Mouse (Mus musculus) Muller cell, postnatal 12 days (primary cell): Measurements from ENCODE around the gene Gm11938.
"Not testable (repeated sequence)": the region's sequence is repeated elsewhere in the genome, so short reads cannot be mapped to it uniquely, and the experiment has no call there.

Source experiments
- DNase-seq: peaks from one replicate; pipeline ENCODE4 v3.0.0-alpha.2; 2015; ENCODE audit errors: inconsistent ontology term

Gm11938 gene

GRCm38 (mm10) chr11:99603208-99603607, at the start of gene Gm11938:
Gene Gm11938 (minus strand): TSS chr11:99603308.
- not testable (repeated sequence) for DNase-seq

- no peak for DNase-seq
Observed at GRCm38 (mm10) chr11:99650136-99650535, 47.0 kb upstream of the Gm11938 start, which contains the start of gene Gm11555. Gene Gm11555 (minus strand): TSS chr11:99650236.

- DNase-seq = no peak
Observed at GRCm38 (mm10) chr11:99646444-99646843, 43.3 kb upstream of the Gm11938 start.

- no peak for DNase-seq
Observed at GRCm38 (mm10) chr11:99644351-99644750, 41.2 kb upstream of the Gm11938 start.

- not testable (repeated sequence) for DNase-seq
Observed at GRCm38 (mm10) chr11:99643635-99644139, 40.6 kb upstream of the Gm11938 start, which contains the start of gene Krtap4-7. Gene Krtap4-7 (minus strand): TSS chr11:99644089.

GRCm38 (mm10) chr11:99640926-99641325, 37.8 kb upstream of the Gm11938 start:
- DNase-seq = no peak

- DNase-seq = no peak
Observed at GRCm38 (mm10) chr11:99637086-99637485, 34.0 kb upstream of the Gm11938 start.

- no peak for DNase-seq
Observed at GRCm38 (mm10) chr11:99634653-99635134, 31.6 kb upstream of the Gm11938 start, which contains the start of gene Krtap4-2. Gene Krtap4-2 (minus strand): TSS chr11:99635084.

GRCm38 (mm10) chr11:99633293-99633692, 30.2 kb upstream of the Gm11938 start:
- no peak for DNase-seq

- DNase-seq = no peak
Observed at GRCm38 (mm10) chr11:99630890-99631289, 27.8 kb upstream of the Gm11938 start.

GRCm38 (mm10) chr11:99628138-99628537, 25.0 kb upstream of the Gm11938 start, which contains the start of gene Krtap4-1:
Gene Krtap4-1 (minus strand): TSS chr11:99628238.
- no peak for DNase-seq

- DNase-seq = no peak
Observed at GRCm38 (mm10) chr11:99620335-99620734, 17.2 kb upstream of the Gm11938 start, which contains the start of gene Gm11562. Gene Gm11562 (minus strand): TSS chr11:99620435.

- DNase-seq = peak; percentile 57
Observed at GRCm38 (mm10) chr11:99614796-99615363, 11.8 kb upstream of the Gm11938 start, which contains the start of gene Krtap2-4. Gene Krtap2-4 (minus strand): TSS chr11:99614846.

- not testable (repeated sequence) for DNase-seq
Observed at GRCm38 (mm10) chr11:99610089-99610488, 7.0 kb upstream of the Gm11938 start, which contains the start of gene Gm11937. Gene Gm11937 (minus strand): TSS chr11:99610189.

GRCm38 (mm10) chr11:99609126-99609525, 6.0 kb upstream of the Gm11938 start:
- DNase-seq = no peak

- DNase-seq = not testable (repeated sequence)
Observed at GRCm38 (mm10) chr11:99597742-99598141, 5.4 kb downstream of the Gm11938 start, which contains the start of gene Krtap9-3. Gene Krtap9-3 (minus strand): TSS chr11:99598105.

- no peak for DNase-seq
Observed at GRCm38 (mm10) chr11:99590981-99591380, 12.1 kb downstream of the Gm11938 start, which contains the start of gene Krtap1-3. Gene Krtap1-3 (minus strand): TSS chr11:99591339.

- no peak for DNase-seq
Observed at GRCm38 (mm10) chr11:99585096-99585495, 18.0 kb downstream of the Gm11938 start.

- DNase-seq = no peak
Observed at GRCm38 (mm10) chr11:99583245-99583704, 19.8 kb downstream of the Gm11938 start, which contains the start of gene Krtap1-4. Gene Krtap1-4 (minus strand): TSS chr11:99583654.

GRCm38 (mm10) chr11:99581564-99581963, 21.5 kb downstream of the Gm11938 start:
- DNase-seq = peak; percentile 76

GRCm38 (mm10) chr11:99581051-99581450, 22.1 kb downstream of the Gm11938 start:
- DNase-seq = peak; percentile 46

GRCm38 (mm10) chr11:99580636-99581035, 22.5 kb downstream of the Gm11938 start, which contains the start of gene Krtap1-5:
Gene Krtap1-5 (minus strand): TSS chr11:99581016.
- no peak for DNase-seq
